Comparison of ENCODE assay signal across 23 mouse cellular contexts in genomic region chr9:22646461-22646860, GRCm38 (mm10).
"Had no signal": no experiment of that assay in that cellular context is flagged by ENCODE, and none has a peak within 500 bp of the region (broad histone marks: within the 10 kb centered on the region; RNA-seq: fewer than 3 reads in every experiment).

No protein-coding gene starts in this region.

- H3K4me3 ChIP-seq: layer of hippocampus, adult 2 months; limb, embryonic 10.5 days; limb, embryonic 13.5 days; liver, embryonic 13.5 days; midbrain, embryonic 10.5 days; midbrain, embryonic 13.5 days; myocyte; neural tube, embryonic 12.5 days; neural tube, embryonic 15.5 days had no signal

- DNase-seq: kidney, adult 2 months; kidney, postnatal 25 days; layer of hippocampus, adult 9-11 months; liver; liver, embryonic 13.5 days; lung, adult 2 months; lung, postnatal 14 days; lung, postnatal 4 days; right cerebral cortex, adult 18-20 months; right cerebral cortex, postnatal 14 days; spleen, adult 18-20 months; thymus, adult 18-20 months; thymus, postnatal 14 days had no signal

- H3K9me3 ChIP-seq: limb, embryonic 10.5 days; limb, embryonic 13.5 days; midbrain, embryonic 13.5 days; neural tube, embryonic 12.5 days; neural tube, embryonic 15.5 days had no signal

- H3K4me2 ChIP-seq: limb, embryonic 13.5 days; liver, embryonic 13.5 days; midbrain, embryonic 13.5 days; neural tube, embryonic 12.5 days; neural tube, embryonic 15.5 days had no signal

- H3K4me1 ChIP-seq: limb, embryonic 10.5 days; limb, embryonic 13.5 days; liver, embryonic 13.5 days; midbrain, embryonic 10.5 days; midbrain, embryonic 13.5 days; neural tube, embryonic 12.5 days; neural tube, embryonic 15.5 days had no signal

- H3K9ac ChIP-seq: limb, embryonic 13.5 days; liver, embryonic 13.5 days; midbrain, embryonic 13.5 days; neural tube, embryonic 12.5 days; neural tube, embryonic 15.5 days had no signal

- H3K27me3 ChIP-seq: limb, embryonic 13.5 days; liver, embryonic 13.5 days; midbrain, embryonic 13.5 days; neural tube, embryonic 12.5 days; neural tube, embryonic 15.5 days had no signal

- ATAC-seq: midbrain, embryonic 13.5 days; midbrain, embryonic 16.5 days had no signal

- H3K27ac ChIP-seq: kidney, postnatal 0 days; layer of hippocampus, adult 2 months; limb, embryonic 10.5 days; limb, embryonic 13.5 days; liver, embryonic 13.5 days; midbrain, embryonic 10.5 days; midbrain, embryonic 13.5 days; neural tube, embryonic 12.5 days; neural tube, embryonic 15.5 days had no signal

- H3K36me3 ChIP-seq: limb, embryonic 10.5 days; limb, embryonic 13.5 days; liver, embryonic 13.5 days; midbrain, embryonic 13.5 days; neural tube, embryonic 12.5 days; neural tube, embryonic 15.5 days had no signal
